Mouse (Mus musculus) hindbrain, embryonic 15.5 days (tissue): ENCODE data around the gene Cyba. TPM values are rescaled to one million over a fixed set of nuclear protein-coding genes. Genes with fewer than 3 reads are reported as not detected.

ENCODE experiments used
- ATAC-seq: fragments of 200-750 bp; cut with Nextera tagmentation; 2 replicates; pipeline ENCODE4 v1.8.0; 2017; ENCODE audit warnings: low read depth, moderate number of reproducible peaks, moderate TSS enrichment; ENCODE audit not compliant: low FRiP score
- H3K27ac ChIP-seq: fragments of 300-500 bp; sonication (generic); replicated peaks from 2 replicates; pipeline ENCODE4 v1.5.1; 2015; ENCODE audit warnings: mild to moderate bottlenecking, inconsistent platforms
- H3K27me3 ChIP-seq: fragments of 300-500 bp; sonication (generic); 2 replicates; pipeline ENCODE4 v1.6.1; 2015; ENCODE audit warnings: control low read depth, inconsistent platforms
- H3K36me3 ChIP-seq: fragments of 300-500 bp; sonication (generic); 2 replicates; pipeline ENCODE4 v1.6.1; 2015; ENCODE audit warnings: control low read depth, inconsistent platforms
- H3K4me1 ChIP-seq: fragments of 300-500 bp; sonication (generic); replicated peaks from 2 replicates; pipeline ENCODE4 v1.6.1; 2015; ENCODE audit warnings: control low read depth, inconsistent platforms
- H3K4me2 ChIP-seq: fragments of 300-500 bp; sonication (generic); 2 replicates; pipeline ENCODE4 v1.6.1; 2015; ENCODE audit warnings: moderate library complexity, mild to moderate bottlenecking, inconsistent platforms
- H3K4me3 ChIP-seq: fragments of 300-500 bp; sonication (generic); 2 replicates; pipeline ENCODE4 v1.5.1; 2015; ENCODE audit warnings: mild to moderate bottlenecking, inconsistent platforms
- H3K9ac ChIP-seq: fragments of 300-500 bp; sonication (generic); 2 replicates; pipeline ENCODE4 v1.6.1; 2015; ENCODE audit warnings: inconsistent platforms
- H3K9me3 ChIP-seq: fragments of 300-500 bp; sonication (generic); 2 replicates; pipeline ENCODE4 v1.6.1; 2016; ENCODE audit warnings: control low read depth, inconsistent platforms
- WGBS: fragments of 180-500 bp; shearing (Covaris S2); methylation state at CpG from one replicate; pipeline ENCODE4 v1.1.7; 2015; 5-methylcytosine and 5-hydroxymethylcytosine counted together
- polyA plus RNA-seq: library from polyadenylated mRNA; unstranded; fragments of >200 nt; fragmentation: Nextera tagmentation; extraction: Ambion mirVana; gene quantifications from 2 replicates; pipeline ENCODE4 v1.2.1, GENCODE M21; 2015

The Cyba gene
- polyA plus RNA-seq, 1 experiment from 2014 or later: 39.1 TPM

GRCm38 (mm10) chr8:122433269-122433905 is 657 bp upstream of the Cyba start:
- H3K9ac ChIP-seq: no peak overlapping the region

GRCm38 (mm10) chr8:122431694-122432442 is 862 bp downstream of the Cyba start:
- 0 out of 2 replicates have a peak, but pooled peaks cover 2% of the 10 kb centered on the region for H3K27me3 ChIP-seq
- no peak for ATAC-seq
- H3K4me3 ChIP-seq: peak overlapping the region; percentile 29
- peaks cover 32% of the 10 kb centered on the region for H3K36me3 ChIP-seq
- peak overlapping the region; percentile 58 for H3K4me2 ChIP-seq
- 39% methylated on average over 18 of the region's 18 CpGs for WGBS
- H3K27ac ChIP-seq: no peak overlapping the region
- H3K9ac ChIP-seq: peak overlapping the region; percentile 32; the same call in 1 of the 2 replicates
- H3K9me3 ChIP-seq: no peaks in the 10 kb centered on the region
- peaks cover 13% of the 10 kb centered on the region for H3K4me1 ChIP-seq

More at GRCm38 (mm10) chr8:122433269-122433905, 657 bp upstream of the Cyba start:
- ATAC-seq: 0 out of 2 replicates have a peak, but pooled peaks have one; percentile 16
- Histone ChIP-seq H3K36me3 (peaks cover 46% of the 10 kb centered on the region), H3K4me2 (no peak overlapping the region), H3K9me3 (no peaks in the 10 kb centered on the region), H3K4me3 (no peak overlapping the region), H3K27ac (no peak overlapping the region), H3K27me3 (0 out of 2 replicates have a peak, but pooled peaks cover 2% of the 10 kb centered on the region), H3K4me1 (peaks cover 13% of the 10 kb centered on the region)
- WGBS: 71% methylated on average over 10 of the region's 11 CpGs

- peaks cover 13% of the 10 kb centered on the region for H3K4me1 ChIP-seq
- ATAC-seq: no peak
- H3K4me2 ChIP-seq: no peak overlapping the region
- H3K27me3 ChIP-seq: 0 out of 2 replicates have a peak, but pooled peaks cover 2% of the 10 kb centered on the region
- no peaks in the 10 kb centered on the region for H3K9me3 ChIP-seq
- no peak overlapping the region for H3K4me3 ChIP-seq
- no peak overlapping the region for H3K9ac ChIP-seq
- H3K27ac ChIP-seq: no peak overlapping the region
- 66% methylated on average over 3 of the region's 3 CpGs for WGBS
- peaks cover 21% of the 10 kb centered on the region for H3K36me3 ChIP-seq
These were observed 2.1 kb downstream of the Cyba start for GRCm38 (mm10) chr8:122430646-122431045.

GRCm38 (mm10) chr8:122430058-122430636 is 2.6 kb downstream of the Cyba start:
- Histone ChIP-seq H3K36me3 (peaks cover 16% of the 10 kb centered on the region), H3K4me1 (peaks cover 13% of the 10 kb centered on the region), H3K27ac (no peak overlapping the region), H3K4me2 (no peak overlapping the region), H3K9ac (no peak overlapping the region), H3K27me3 (0 out of 2 replicates have a peak, but pooled peaks cover 2% of the 10 kb centered on the region), H3K9me3 (no peaks in the 10 kb centered on the region), H3K4me3 (no peak overlapping the region)
- WGBS: 83% methylated on average over 10 of the region's 10 CpGs
- ATAC-seq: no peak

- Histone ChIP-seq H3K4me3 (no peak overlapping the region), H3K27me3 (0 out of 2 replicates have a peak, but pooled peaks cover 2% of the 10 kb centered on the region), H3K4me2 (no peak overlapping the region), H3K27ac (no peak overlapping the region), H3K4me1 (peaks cover 13% of the 10 kb centered on the region), H3K9me3 (no peaks in the 10 kb centered on the region), H3K36me3 (0 out of 2 replicates have a peak, but pooled peaks cover under 1% of the 10 kb centered on the region), H3K9ac (no peak overlapping the region)
- WGBS: 92% methylated on average over 9 of the region's 9 CpGs
- no peak for ATAC-seq
These were observed 4.6 kb downstream of the Cyba start for GRCm38 (mm10) chr8:122428163-122428562.

GRCm38 (mm10) chr8:122427607-122428006 is 5.1 kb downstream of the Cyba start:
- Histone ChIP-seq H3K4me3 (no peak overlapping the region), H3K27ac (no peak overlapping the region), H3K27me3 (no peaks in the 10 kb centered on the region), H3K4me1 (peaks cover 8% of the 10 kb centered on the region), H3K9ac (no peak overlapping the region), H3K36me3 (no peaks in the 10 kb centered on the region), H3K4me2 (no peak overlapping the region), H3K9me3 (no peaks in the 10 kb centered on the region)
- no peak for ATAC-seq
- 82% methylated on average over 7 of the region's 7 CpGs for WGBS

GRCm38 (mm10) chr8:122426145-122426544 is 6.6 kb downstream of the Cyba start:
- Histone ChIP-seq H3K36me3 (no peaks in the 10 kb centered on the region), H3K4me1 (no peaks in the 10 kb centered on the region), H3K27ac (no peak overlapping the region), H3K4me2 (no peak overlapping the region), H3K27me3 (no peaks in the 10 kb centered on the region), H3K9me3 (no peaks in the 10 kb centered on the region), H3K4me3 (no peak overlapping the region), H3K9ac (no peak overlapping the region)
- ATAC-seq: no peak
- 85% methylated on average over 9 of the region's 9 CpGs for WGBS

GRCm38 (mm10) chr8:122423659-122424058 is 9.1 kb downstream of the Cyba start:
- Histone ChIP-seq H3K27ac (no peak overlapping the region), H3K9me3 (no peaks in the 10 kb centered on the region), H3K4me3 (no peak overlapping the region), H3K27me3 (no peaks in the 10 kb centered on the region), H3K9ac (no peak overlapping the region), H3K36me3 (peaks cover 4% of the 10 kb centered on the region; the same call in 1 of the 2 replicates), H3K4me1 (no peaks in the 10 kb centered on the region), H3K4me2 (no peak overlapping the region)
- WGBS: 60% methylated on average over 5 of the region's 5 CpGs
- no peak for ATAC-seq

- no peaks in the 10 kb centered on the region for H3K4me1 ChIP-seq
- ATAC-seq: no peak
- no peak overlapping the region for H3K4me3 ChIP-seq
- 85% methylated on average over 24 of the region's 24 CpGs for WGBS
- no peaks in the 10 kb centered on the region for H3K27me3 ChIP-seq
- H3K27ac ChIP-seq: no peak overlapping the region
- H3K9ac ChIP-seq: no peak overlapping the region
- no peaks in the 10 kb centered on the region for H3K9me3 ChIP-seq
- peaks cover 9% of the 10 kb centered on the region; the same call in 1 of the 2 replicates for H3K36me3 ChIP-seq
- no peak overlapping the region for H3K4me2 ChIP-seq
These were observed 9.5 kb downstream of the Cyba start for GRCm38 (mm10) chr8:122423217-122423616.

GRCm38 (mm10) chr8:122421376-122422070 is 11.2 kb downstream of the Cyba start, which contains the start of gene Il17c:
Il17c (plus strand) TSS chr8:122422020.
- Histone ChIP-seq H3K9me3 (no peaks in the 10 kb centered on the region), H3K27ac (no peak within 1 kb of the TSS), H3K4me2 (no peak within 1 kb of the TSS), H3K9ac (no peak within 1 kb of the TSS), H3K4me1 (no peaks in the 10 kb centered on the region), H3K36me3 (peaks cover 19% of the 10 kb centered on the region), H3K27me3 (no peaks in the 10 kb centered on the region), H3K4me3 (no peak within 1 kb of the TSS)
- 83% methylated on average over 14 of the region's 14 CpGs for WGBS
- ATAC-seq: no peak

GRCm38 (mm10) chr8:122419881-122420555 is 12.7 kb downstream of the Cyba start:
- WGBS: 64% methylated on average over 9 of the region's 9 CpGs

More at GRCm38 (mm10) chr8:122419881-122420555, 12.7 kb downstream of the Cyba start:
- Histone ChIP-seq H3K4me2 (no peak overlapping the region), H3K4me3 (no peak overlapping the region), H3K27me3 (no peaks in the 10 kb centered on the region), H3K4me1 (no peaks in the 10 kb centered on the region), H3K36me3 (peaks cover 30% of the 10 kb centered on the region), H3K27ac (no peak overlapping the region), H3K9me3 (no peaks in the 10 kb centered on the region), H3K9ac (no peak overlapping the region)
- ATAC-seq: no peak
